Mouse (Mus musculus): Measurements from ENCODE around the gene Emx1. TPM values are rescaled to one million over a fixed set of nuclear protein-coding genes. Genes with fewer than 3 reads are reported as not detected.

The Emx1 gene
- total and polyA plus RNA-seq, 2 experiments from 2014 or later: 25.7 to 28.8 TPM

DNA sequence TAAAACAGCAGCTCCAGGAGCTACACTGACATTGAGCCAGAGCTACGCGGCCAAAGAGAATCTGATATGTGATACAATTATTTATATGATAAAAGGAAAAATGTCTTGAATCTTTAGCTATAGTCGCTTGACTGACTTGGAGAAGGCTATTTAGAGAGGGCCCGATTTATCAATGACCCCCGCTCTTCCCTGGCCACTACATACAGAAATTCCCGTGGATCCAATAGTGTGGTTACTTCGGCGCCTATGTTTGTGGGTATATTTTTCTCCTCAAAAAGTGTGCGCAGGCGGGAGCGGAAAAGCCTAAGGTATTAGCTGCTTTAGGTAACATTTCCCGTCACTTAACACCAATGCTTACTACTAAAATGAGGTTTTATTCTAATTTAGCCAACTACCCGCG is 2.1 kb downstream of the Emx1 start:
- Histone ChIP-seq H3K36me3 (ENCODE audit: insufficient read depth) (no peaks in the 10 kb centered on the region), H3K4me2 (ENCODE audit: low read depth) (peak overlapping the region; percentile 68), H3K4me3 (ENCODE audit: low read depth, low read length) (peak overlapping the region; percentile 50), H3K4me1 (ENCODE audit: insufficient read depth) (peaks cover 26% of the 10 kb centered on the region), H3K27me3 (ENCODE audit: insufficient read depth, low read length) (peaks cover 17% of the 10 kb centered on the region), H3K9ac (peak overlapping the region; percentile 63), H3K9me3 (ENCODE audit: low read length) (no peaks in the 10 kb centered on the region), H3K27ac (ENCODE audit: low read depth, low read length) (peak overlapping the region; percentile 64)
- peak; percentile 52 for DNase-seq
- no peak for ATAC-seq
- 3% methylated on average over 14 of the region's 14 CpGs for WGBS
- no peak for TF ChIP-seq CTCF (IDR thresholded peaks at IDR 0.05; ENCODE audit: low read depth)

DNA sequence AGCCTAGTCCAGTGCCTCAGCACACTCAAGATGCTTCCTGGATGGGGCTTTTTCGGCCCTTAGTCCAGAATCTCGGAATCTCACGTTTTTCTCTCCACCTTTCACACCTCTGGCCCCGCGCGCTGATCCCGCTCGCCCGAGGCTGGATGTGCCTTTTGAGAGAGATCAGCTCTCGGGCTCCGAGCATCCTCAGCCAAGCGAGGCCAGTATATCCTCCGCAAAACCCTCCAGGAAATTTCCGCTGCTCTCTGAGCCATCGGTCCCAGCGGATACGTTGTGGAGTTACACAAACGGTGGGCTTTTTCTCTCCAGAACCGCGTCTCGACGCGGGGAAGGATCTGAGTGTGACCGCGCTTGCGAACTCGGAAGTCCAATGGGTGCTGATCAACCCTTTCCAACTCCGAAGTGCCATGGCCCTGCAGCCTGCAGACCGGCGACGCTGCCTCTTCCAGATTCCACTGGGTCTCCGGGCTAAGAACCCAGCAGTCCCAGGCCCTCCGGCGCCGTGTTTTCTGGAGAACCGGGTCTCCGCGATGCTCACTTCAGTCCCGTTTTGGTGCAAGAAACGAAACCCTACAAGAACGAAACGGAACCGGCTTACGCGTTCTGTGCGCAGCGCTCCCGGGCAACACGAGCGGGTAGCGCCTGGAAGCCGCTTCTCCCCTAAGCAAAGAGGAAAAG is 2.8 kb downstream of the Emx1 start:
- peaks cover 29% of the 10 kb centered on the region for H3K4me1 ChIP-seq (ENCODE audit: insufficient read depth)

DNA sequence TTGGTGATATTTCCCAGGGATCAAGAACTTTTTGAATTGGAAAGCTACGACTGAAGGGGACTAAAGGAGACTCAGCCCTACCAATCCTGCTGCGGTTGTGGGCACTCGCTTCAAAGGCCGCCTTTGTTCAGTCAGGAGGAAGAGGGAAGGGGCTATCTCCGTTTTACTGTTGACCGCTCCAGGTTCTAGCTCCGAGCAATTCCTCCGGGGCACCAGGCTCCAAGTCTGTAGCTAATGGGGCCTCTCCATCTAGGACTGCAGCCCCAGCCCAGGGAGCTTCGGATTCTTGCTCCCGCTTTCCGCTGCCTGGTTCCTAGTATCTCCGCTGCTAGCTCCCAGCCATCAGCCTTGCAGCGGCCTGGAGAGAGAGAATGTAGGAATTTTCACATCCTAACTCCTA is 3.4 kb downstream of the Emx1 start:
- peak overlapping the region; percentile 68 for H3K4me2 ChIP-seq (ENCODE audit: low read depth)
- H3K27me3 ChIP-seq (ENCODE audit: insufficient read depth, low read length): peaks cover 17% of the 10 kb centered on the region
- H3K9ac ChIP-seq: peak overlapping the region; percentile 63
- peak overlapping the region; percentile 50 for H3K4me3 ChIP-seq (ENCODE audit: low read depth, low read length)
- TF ChIP-seq CTCF (IDR thresholded peaks at IDR 0.05; ENCODE audit: low read depth): no peak
- ATAC-seq: no peak
- peaks cover 29% of the 10 kb centered on the region for H3K4me1 ChIP-seq (ENCODE audit: insufficient read depth)
- H3K36me3 ChIP-seq (ENCODE audit: insufficient read depth): no peaks in the 10 kb centered on the region
- peak overlapping the region; percentile 64 for H3K27ac ChIP-seq (ENCODE audit: low read depth, low read length)
- 4% methylated on average over 13 of the region's 13 CpGs for WGBS
- H3K9me3 ChIP-seq (ENCODE audit: low read length): no peaks in the 10 kb centered on the region
- DNase-seq: no peak

More for the DNA sequence above, 2.8 kb downstream of the Emx1 start:
- ATAC-seq (peak; percentile 13; the same call in 1 of the 2 replicates), DNase-seq (peak; percentile 79)
- Histone ChIP-seq H3K27ac (ENCODE audit: low read depth, low read length) (peak overlapping the region; percentile 64), H3K9ac (peak overlapping the region; percentile 63), H3K4me2 (ENCODE audit: low read depth) (peak overlapping the region; percentile 68), H3K9me3 (ENCODE audit: low read length) (no peaks in the 10 kb centered on the region), H3K27me3 (ENCODE audit: insufficient read depth, low read length) (peaks cover 17% of the 10 kb centered on the region), H3K36me3 (ENCODE audit: insufficient read depth) (no peaks in the 10 kb centered on the region), H3K4me3 (ENCODE audit: low read depth, low read length) (peak overlapping the region; percentile 50)
- under 1% methylated on average over 52 of the region's 52 CpGs for WGBS
- TF ChIP-seq CTCF (IDR thresholded peaks at IDR 0.05; ENCODE audit: low read depth): no peak

DNA sequence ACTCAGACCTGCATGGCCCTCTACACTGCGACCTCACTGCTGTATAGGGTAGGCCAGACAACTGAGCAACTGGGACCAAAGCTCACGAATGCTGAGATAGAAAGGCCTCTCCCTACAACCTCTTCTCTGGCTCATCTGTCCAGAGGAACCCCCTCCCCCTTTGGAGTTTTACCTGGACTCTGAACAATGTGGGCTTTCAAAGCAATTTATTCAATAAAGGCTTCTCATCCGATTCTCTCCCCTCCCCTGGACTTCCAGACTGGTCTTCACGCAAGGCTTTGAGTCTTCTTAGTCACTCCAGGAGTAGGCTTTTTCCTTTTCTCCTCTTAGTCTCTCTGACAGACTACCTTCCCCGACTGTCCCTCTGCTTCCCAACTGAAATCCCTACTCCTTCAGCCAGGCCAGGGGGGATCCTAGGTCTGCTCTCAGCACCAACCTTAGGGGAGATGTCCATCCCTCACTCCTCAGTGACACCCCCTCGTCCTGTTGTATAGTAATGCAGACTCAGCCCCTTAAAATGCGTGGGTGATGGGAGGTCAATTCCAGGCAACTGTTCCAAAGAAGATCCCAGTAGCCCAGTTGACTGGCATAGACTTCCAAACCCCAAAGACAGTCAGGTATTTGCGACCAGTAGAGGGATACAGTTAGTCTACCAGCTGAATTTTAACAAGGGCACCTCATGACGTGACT is 4.7 kb downstream of the Emx1 start:
- no peak overlapping the region for H3K9ac ChIP-seq

DNA sequence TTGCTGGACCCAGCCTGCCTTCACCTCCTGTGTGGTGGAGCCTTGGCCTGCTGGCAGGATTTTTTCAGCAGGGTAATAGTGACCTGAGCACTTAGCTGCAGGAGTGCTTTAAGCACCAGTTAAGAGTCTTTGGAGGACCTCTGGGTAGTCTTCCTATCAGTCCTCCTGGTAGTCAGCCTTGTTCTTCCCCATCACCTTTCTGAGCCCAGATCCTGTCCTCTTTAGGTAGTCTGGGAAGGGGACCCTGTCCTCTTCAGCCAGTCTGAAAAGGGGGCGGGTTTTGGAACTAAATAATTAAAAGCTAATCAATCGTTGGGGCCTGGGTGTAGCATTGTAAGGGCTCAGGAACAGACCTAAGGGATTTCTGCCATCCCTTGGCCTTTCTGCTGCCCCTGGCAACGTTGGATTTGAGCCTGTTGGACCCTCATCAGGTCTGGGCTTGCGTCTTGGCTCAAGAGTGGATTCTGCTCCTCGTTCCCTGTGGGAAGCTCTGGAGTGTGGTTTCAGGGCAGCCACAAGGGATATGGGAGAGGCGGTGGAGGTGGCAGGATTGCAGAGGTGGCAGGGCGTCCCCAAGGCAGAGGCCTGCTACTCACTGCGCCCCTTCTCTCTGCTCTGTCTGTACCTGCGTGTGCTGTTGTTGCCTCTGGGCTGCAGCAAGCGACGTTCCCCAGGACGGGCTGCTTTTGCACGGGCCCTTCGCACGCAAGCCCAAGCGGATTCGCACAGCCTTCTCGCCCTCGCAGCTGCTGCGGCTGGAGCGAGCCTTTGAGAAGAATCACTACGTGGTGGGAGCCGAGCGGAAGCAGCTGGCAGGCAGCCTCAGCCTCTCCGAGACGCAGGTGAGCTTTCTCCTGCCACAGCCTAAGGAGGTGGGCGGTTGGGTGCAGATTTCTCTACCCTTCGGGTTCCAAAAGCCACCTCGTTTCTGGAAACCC is 6.4 kb downstream of the Emx1 start:
- Histone ChIP-seq H3K9ac (peak overlapping the region; percentile 39), H3K4me2 (ENCODE audit: low read depth) (peak overlapping the region; percentile 68), H3K4me3 (ENCODE audit: low read depth, low read length) (peak overlapping the region; percentile 30), H3K4me1 (ENCODE audit: insufficient read depth) (peaks cover 17% of the 10 kb centered on the region; the same call in 1 of the 2 replicates), H3K27me3 (ENCODE audit: insufficient read depth, low read length) (peaks cover 12% of the 10 kb centered on the region), H3K36me3 (ENCODE audit: insufficient read depth) (no peaks in the 10 kb centered on the region), H3K27ac (ENCODE audit: low read depth, low read length) (no peak overlapping the region), H3K9me3 (ENCODE audit: low read length) (no peaks in the 10 kb centered on the region)
- DNase-seq (peak; percentile 51), ATAC-seq (peak; percentile 42)
- 9% methylated on average over 29 of the region's 29 CpGs for WGBS
- TF ChIP-seq CTCF (IDR thresholded peaks at IDR 0.05; ENCODE audit: low read depth): no peak

More for the DNA sequence above, 4.7 kb downstream of the Emx1 start:
- Histone ChIP-seq H3K27ac (ENCODE audit: low read depth, low read length) (no peak overlapping the region), H3K4me2 (ENCODE audit: low read depth) (peak overlapping the region; percentile 68), H3K9me3 (ENCODE audit: low read length) (no peaks in the 10 kb centered on the region), H3K4me1 (ENCODE audit: insufficient read depth) (peaks cover 20% of the 10 kb centered on the region; the same call in 1 of the 2 replicates), H3K36me3 (ENCODE audit: insufficient read depth) (no peaks in the 10 kb centered on the region), H3K4me3 (ENCODE audit: low read depth, low read length) (0 out of 2 replicates have a peak overlapping the region, but pooled peaks have one; percentile 50), H3K27me3 (ENCODE audit: insufficient read depth, low read length) (peaks cover 12% of the 10 kb centered on the region)
- no peak for DNase-seq
- 26% methylated on average over 9 of the region's 9 CpGs for WGBS
- ATAC-seq: no peak
- TF ChIP-seq CTCF (IDR thresholded peaks at IDR 0.05; ENCODE audit: low read depth): no peak

DNA sequence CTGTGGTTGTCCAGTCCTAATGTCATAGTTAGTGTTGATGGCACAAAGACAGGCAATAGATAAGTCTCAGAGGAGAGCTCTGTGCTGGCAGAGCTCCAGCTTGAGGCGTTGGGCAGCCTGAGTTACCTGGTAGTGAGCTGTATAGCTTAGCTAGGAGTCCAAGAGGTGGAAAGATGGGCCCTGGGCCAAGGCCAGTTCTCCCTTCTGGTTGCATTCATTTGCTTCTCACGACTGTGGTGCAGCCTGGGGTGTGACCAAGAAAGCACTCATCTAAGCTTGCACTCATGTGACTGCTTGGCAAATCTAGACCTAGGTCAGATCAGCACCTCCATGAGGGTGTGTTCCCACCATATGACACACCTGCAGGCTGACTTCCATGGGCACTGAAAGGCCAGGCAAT is 10.7 kb downstream of the Emx1 start:
- WGBS: 30% methylated on average over 2 of the region's 2 CpGs
- H3K4me1 ChIP-seq (ENCODE audit: insufficient read depth): peaks cover 17% of the 10 kb centered on the region; the same call in 1 of the 2 replicates
- no peak overlapping the region for H3K4me2 ChIP-seq (ENCODE audit: low read depth)
- H3K27ac ChIP-seq (ENCODE audit: low read depth, low read length): no peak overlapping the region
- no peak overlapping the region for H3K9ac ChIP-seq
- H3K36me3 ChIP-seq (ENCODE audit: insufficient read depth): no peaks in the 10 kb centered on the region
- ATAC-seq: no peak
- no peak overlapping the region for H3K4me3 ChIP-seq (ENCODE audit: low read depth, low read length)
- TF ChIP-seq CTCF (IDR thresholded peaks at IDR 0.05; ENCODE audit: low read depth): no peak
- H3K27me3 ChIP-seq (ENCODE audit: insufficient read depth, low read length): peaks cover 4% of the 10 kb centered on the region
- H3K9me3 ChIP-seq (ENCODE audit: low read length): no peaks in the 10 kb centered on the region
- DNase-seq: no peak

All from forebrain, postnatal 0 days (tissue).